Mouse (Mus musculus): ENCODE data around the gene Pik3r2. TPM values are rescaled to one million over a fixed set of nuclear protein-coding genes. Genes with fewer than 3 reads are reported as not detected.

The Pik3r2 gene
- polyA plus RNA-seq, 1 experiment from 2014 or later = 92.5 TPM

- Histone ChIP-seq H3K4me2 (replicated peaks) (no peak overlapping the region), H3K27ac (replicated peaks) (no peak overlapping the region), H3K9ac (no peak overlapping the region), H3K4me3 (replicated peaks) (no peak overlapping the region), H3K4me1 (peaks cover 17% of the 10 kb centered on the region), H3K9me3 (replicated peaks) (no peaks in the 10 kb centered on the region), H3K27me3 (peaks cover 73% of the 10 kb centered on the region), H3K36me3 (no peaks in the 10 kb centered on the region)
- no peak for ATAC-seq (ENCODE audit: insufficient number of reproducible peaks, low FRiP score, low TSS enrichment, low read depth)
- 54% methylated on average over 9 of the region's 9 CpGs for WGBS
These were observed 29.8 kb downstream of the Pik3r2 start for GRCm38 (mm10) chr8:70746676-70747075.

- 61% methylated on average over 19 of the region's 19 CpGs for WGBS
- Histone ChIP-seq H3K4me2 (replicated peaks) (no peak overlapping the region), H3K9ac (no peak overlapping the region), H3K4me1 (peaks cover 17% of the 10 kb centered on the region), H3K27me3 (peaks cover 81% of the 10 kb centered on the region), H3K9me3 (replicated peaks) (no peaks in the 10 kb centered on the region), H3K27ac (replicated peaks) (no peak overlapping the region), H3K36me3 (no peaks in the 10 kb centered on the region), H3K4me3 (replicated peaks) (no peak overlapping the region)
- ATAC-seq (ENCODE audit: insufficient number of reproducible peaks, low FRiP score, low TSS enrichment, low read depth) = no peak
These were observed 30.8 kb downstream of the Pik3r2 start for GRCm38 (mm10) chr8:70745691-70746220.

GRCm38 (mm10) chr8:70744806-70745205 is 31.7 kb downstream of the Pik3r2 start:
- Histone ChIP-seq H3K9ac (no peak overlapping the region), H3K27me3 (peaks cover 89% of the 10 kb centered on the region), H3K27ac (replicated peaks) (no peak overlapping the region), H3K4me2 (replicated peaks) (no peak overlapping the region), H3K4me1 (peaks cover 17% of the 10 kb centered on the region), H3K4me3 (replicated peaks) (no peak overlapping the region), H3K36me3 (no peaks in the 10 kb centered on the region), H3K9me3 (replicated peaks) (no peaks in the 10 kb centered on the region)
- ATAC-seq (ENCODE audit: insufficient number of reproducible peaks, low FRiP score, low TSS enrichment, low read depth) = no peak
- WGBS = 48% methylated on average over 11 of the region's 11 CpGs

- Histone ChIP-seq H3K4me2 (replicated peaks) (peak overlapping the region; percentile 49), H3K27me3 (peaks cover 87% of the 10 kb centered on the region), H3K4me3 (replicated peaks) (peak overlapping the region; percentile 37), H3K36me3 (no peaks in the 10 kb centered on the region), H3K9me3 (replicated peaks) (no peaks in the 10 kb centered on the region), H3K9ac (no peak overlapping the region), H3K27ac (replicated peaks) (no peak overlapping the region), H3K4me1 (peaks cover 17% of the 10 kb centered on the region)
- 5% methylated on average over 48 of the region's 48 CpGs for WGBS
- ATAC-seq (ENCODE audit: insufficient number of reproducible peaks, low FRiP score, low TSS enrichment, low read depth) = no peak
These were observed 32.6 kb downstream of the Pik3r2 start for GRCm38 (mm10) chr8:70743656-70744590.

- peaks cover 17% of the 10 kb centered on the region for H3K4me1 ChIP-seq
- peaks cover 83% of the 10 kb centered on the region for H3K27me3 ChIP-seq
- ATAC-seq (ENCODE audit: insufficient number of reproducible peaks, low FRiP score, low TSS enrichment, low read depth) = no peak
- WGBS = 5% methylated on average over 38 of the region's 38 CpGs
- H3K9me3 ChIP-seq (replicated peaks) = no peaks in the 10 kb centered on the region
- no peaks in the 10 kb centered on the region for H3K36me3 ChIP-seq
- H3K4me2 ChIP-seq (replicated peaks) = peak overlapping the region; percentile 49
- H3K4me3 ChIP-seq (replicated peaks) = peak overlapping the region; percentile 37; the same call in 1 of the 2 replicates
- H3K9ac ChIP-seq = no peak overlapping the region
- no peak overlapping the region for H3K27ac ChIP-seq (replicated peaks)
These were observed 33.4 kb downstream of the Pik3r2 start for GRCm38 (mm10) chr8:70742981-70743655.

GRCm38 (mm10) chr8:70742176-70742575 is 34.3 kb downstream of the Pik3r2 start:
- no peak overlapping the region for H3K27ac ChIP-seq (replicated peaks)
- H3K9ac ChIP-seq = no peak overlapping the region
- WGBS = 63% methylated on average over 11 of the region's 11 CpGs
- peaks cover 17% of the 10 kb centered on the region for H3K4me1 ChIP-seq
- no peaks in the 10 kb centered on the region for H3K9me3 ChIP-seq (replicated peaks)
- peaks cover 77% of the 10 kb centered on the region for H3K27me3 ChIP-seq
- ATAC-seq (ENCODE audit: insufficient number of reproducible peaks, low FRiP score, low TSS enrichment, low read depth) = no peak
- no peaks in the 10 kb centered on the region for H3K36me3 ChIP-seq
- no peak overlapping the region for H3K4me2 ChIP-seq (replicated peaks)
- no peak overlapping the region for H3K4me3 ChIP-seq (replicated peaks)

- H3K4me3 ChIP-seq (replicated peaks) = no peak overlapping the region
- no peak overlapping the region for H3K9ac ChIP-seq
- no peak for ATAC-seq (ENCODE audit: insufficient number of reproducible peaks, low FRiP score, low TSS enrichment, low read depth)
- 50% methylated on average over 5 of the region's 5 CpGs for WGBS
- no peak overlapping the region for H3K27ac ChIP-seq (replicated peaks)
- no peaks in the 10 kb centered on the region for H3K36me3 ChIP-seq
- peaks cover 17% of the 10 kb centered on the region for H3K4me1 ChIP-seq
- peaks cover 72% of the 10 kb centered on the region for H3K27me3 ChIP-seq
- no peak overlapping the region for H3K4me2 ChIP-seq (replicated peaks)
- H3K9me3 ChIP-seq (replicated peaks) = no peaks in the 10 kb centered on the region
These were observed 34.9 kb downstream of the Pik3r2 start for GRCm38 (mm10) chr8:70741661-70742060.

GRCm38 (mm10) chr8:70738211-70738610 is 38.3 kb downstream of the Pik3r2 start:
- WGBS = 55% methylated on average over 3 of the region's 3 CpGs
- Histone ChIP-seq H3K27me3 (peaks cover 38% of the 10 kb centered on the region), H3K4me3 (replicated peaks) (no peak overlapping the region), H3K9me3 (replicated peaks) (no peaks in the 10 kb centered on the region), H3K4me2 (replicated peaks) (no peak overlapping the region), H3K9ac (no peak overlapping the region), H3K36me3 (no peaks in the 10 kb centered on the region), H3K27ac (replicated peaks) (no peak overlapping the region), H3K4me1 (peaks cover 5% of the 10 kb centered on the region)
- ATAC-seq (ENCODE audit: insufficient number of reproducible peaks, low FRiP score, low TSS enrichment, low read depth) = no peak

- Histone ChIP-seq H3K4me3 (replicated peaks) (no peak overlapping the region), H3K36me3 (no peaks in the 10 kb centered on the region), H3K4me2 (replicated peaks) (no peak overlapping the region), H3K9me3 (replicated peaks) (no peaks in the 10 kb centered on the region), H3K27ac (replicated peaks) (no peak overlapping the region), H3K27me3 (peaks cover 37% of the 10 kb centered on the region), H3K9ac (no peak overlapping the region), H3K4me1 (no peaks in the 10 kb centered on the region)
- no peak for ATAC-seq (ENCODE audit: insufficient number of reproducible peaks, low FRiP score, low TSS enrichment, low read depth)
- 62% methylated on average over 5 of the region's 5 CpGs for WGBS
These were observed 38.8 kb downstream of the Pik3r2 start for GRCm38 (mm10) chr8:70737705-70738104.

GRCm38 (mm10) chr8:70730956-70731355 is 45.6 kb downstream of the Pik3r2 start:
- H3K9me3 ChIP-seq (replicated peaks) = no peaks in the 10 kb centered on the region
- no peak overlapping the region for H3K4me2 ChIP-seq (replicated peaks)
- H3K27ac ChIP-seq (replicated peaks) = no peak overlapping the region
- no peaks in the 10 kb centered on the region for H3K36me3 ChIP-seq
- ATAC-seq (ENCODE audit: insufficient number of reproducible peaks, low FRiP score, low TSS enrichment, low read depth) = no peak
- H3K4me3 ChIP-seq (replicated peaks) = no peak overlapping the region
- WGBS = 79% methylated on average over 4 of the region's 4 CpGs
- H3K4me1 ChIP-seq = peaks cover 5% of the 10 kb centered on the region; the same call in 1 of the 2 replicates
- H3K9ac ChIP-seq = no peak overlapping the region
- peaks cover 61% of the 10 kb centered on the region for H3K27me3 ChIP-seq

- H3K27me3 ChIP-seq = peaks cover 64% of the 10 kb centered on the region
- H3K27ac ChIP-seq (replicated peaks) = no peak overlapping the region
- no peaks in the 10 kb centered on the region for H3K36me3 ChIP-seq
- ATAC-seq (ENCODE audit: insufficient number of reproducible peaks, low FRiP score, low TSS enrichment, low read depth) = no peak
- H3K4me2 ChIP-seq (replicated peaks) = peak overlapping the region; percentile 49
- H3K4me3 ChIP-seq (replicated peaks) = peak overlapping the region; percentile 30
- no peak overlapping the region for H3K9ac ChIP-seq
- 3% methylated on average over 34 of the region's 34 CpGs for WGBS
- H3K9me3 ChIP-seq (replicated peaks) = no peaks in the 10 kb centered on the region
- H3K4me1 ChIP-seq = peaks cover 5% of the 10 kb centered on the region; the same call in 1 of the 2 replicates
These were observed 46.6 kb downstream of the Pik3r2 start for GRCm38 (mm10) chr8:70729808-70730475.

Measured in embryonic facial prominence, embryonic 15.5 days (tissue).